Mouse (Mus musculus) cerebellum, postnatal 36 days (tissue): ENCODE measurements around the gene Plac9b.
"Not testable (repeated sequence)": the region's sequence is repeated elsewhere in the genome, so short reads cannot be mapped to it uniquely, and the experiment has no call there.

Source experiments
- DNase-seq, 2 experiments: peaks; one replicate each; pipeline ENCODE4 v3.0.0; 2021 to 2022; ENCODE audit warnings: mixed read lengths in 2 of 2

The Plac9b gene

GRCm38 (mm10) chr14:26182380-26182779, at the start of gene Plac9b:
Plac9b (minus strand) TSS chr14:26182480.
- not testable (repeated sequence) for DNase-seq

- not testable (repeated sequence) for DNase-seq
Observed at GRCm38 (mm10) chr14:26216233-26217000, 34.1 kb upstream of the Plac9b start.

DNA sequence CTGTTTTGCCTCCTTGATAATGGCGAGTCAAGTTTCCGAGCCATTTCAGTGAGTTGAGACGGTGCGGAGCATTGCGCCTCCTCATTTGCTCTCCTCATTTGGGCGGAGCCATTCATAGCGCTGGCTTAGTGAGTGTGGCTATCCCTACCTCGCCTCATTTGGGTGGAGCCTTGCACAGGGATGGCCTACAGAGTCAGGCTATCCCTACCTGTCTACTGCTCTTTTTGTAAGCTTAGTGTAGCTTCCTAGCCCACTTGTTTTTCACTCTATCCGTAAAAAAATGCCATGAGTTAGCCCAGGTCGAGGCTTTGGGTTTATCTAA, 24.6 kb upstream of the Plac9b start, which contains the start of gene Tmem254b:
Tmem254b (minus strand) TSS at position 116 of the 322 bp plus-strand sequence.
- not testable (repeated sequence) for DNase-seq

DNA sequence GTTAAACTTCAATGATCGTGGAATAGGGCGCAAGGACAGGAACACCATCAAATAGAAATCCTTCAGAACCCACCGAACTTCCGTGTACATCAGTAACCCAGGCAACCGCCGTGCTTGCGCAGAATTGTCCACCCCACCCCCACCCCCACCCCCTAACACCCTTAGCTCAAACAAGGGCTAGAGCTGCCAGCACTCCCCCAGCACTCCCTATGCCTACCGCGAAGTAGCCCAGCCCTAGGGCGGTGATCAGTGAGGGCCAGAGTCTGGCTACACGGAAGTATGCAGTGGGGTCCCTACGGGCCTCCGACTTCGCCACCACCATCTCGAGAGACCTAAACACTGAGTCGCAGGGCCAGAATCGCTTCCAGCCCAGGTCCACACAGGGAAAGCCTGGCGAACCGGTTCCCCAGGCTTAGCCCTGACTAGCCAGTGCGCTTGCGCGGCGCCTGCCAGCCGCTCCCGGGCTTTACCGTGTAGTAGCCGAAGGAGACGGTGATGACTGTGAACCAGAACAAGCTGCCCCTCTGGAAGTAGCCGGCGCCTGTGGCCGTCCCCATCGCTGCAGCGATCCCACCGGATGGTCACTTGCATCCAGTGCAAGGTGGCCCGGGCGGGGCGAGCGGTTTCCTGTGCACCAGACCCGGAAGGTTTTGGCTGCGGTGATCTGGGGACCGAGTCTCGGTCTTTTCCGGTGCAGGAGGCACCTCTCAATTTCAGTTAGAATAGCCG, 24.1 kb upstream of the Plac9b start:
- DNase-seq, result not testable (repeated sequence)

DNA sequence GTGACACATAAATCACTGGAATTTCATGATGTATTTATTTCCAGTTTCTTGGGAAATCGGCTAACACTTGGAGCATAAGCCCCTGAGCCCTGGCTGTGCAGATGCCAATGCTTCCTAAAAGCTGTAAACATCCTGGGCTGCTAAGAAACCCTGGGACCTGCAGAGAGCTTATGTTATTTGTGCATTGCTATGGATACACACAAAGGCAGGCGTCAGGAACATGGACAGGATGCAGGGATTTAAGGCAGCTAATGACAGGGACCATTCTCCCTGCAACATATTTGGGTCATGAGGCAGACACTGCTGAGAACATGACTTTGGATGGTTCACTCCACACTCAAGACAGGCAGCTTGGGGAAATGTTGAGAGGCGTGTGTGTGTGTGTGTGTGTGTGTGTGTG, 15.6 kb upstream of the Plac9b start:
- not testable (repeated sequence) for DNase-seq

DNA sequence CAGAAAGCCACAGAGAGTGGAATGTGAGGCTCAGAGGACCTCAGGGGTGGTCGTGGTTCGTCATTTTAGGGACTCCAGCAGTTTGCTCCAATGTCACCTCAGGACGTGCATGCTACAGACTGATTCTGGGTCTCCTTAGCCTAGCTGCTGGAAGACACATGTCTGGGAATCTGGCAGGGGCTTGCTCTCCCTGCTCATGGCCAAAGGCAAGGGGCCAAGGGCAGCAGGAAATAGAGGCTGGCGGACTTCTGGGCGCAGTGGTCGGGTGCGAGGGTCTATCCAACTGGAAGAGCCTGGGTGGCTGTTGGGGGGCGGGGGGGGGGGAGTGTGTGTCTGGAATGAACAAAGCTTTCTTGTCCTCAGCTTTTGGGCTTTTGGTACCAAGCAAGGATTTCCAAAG, 6.1 kb upstream of the Plac9b start:
- DNase-seq, result not testable (repeated sequence)

DNA sequence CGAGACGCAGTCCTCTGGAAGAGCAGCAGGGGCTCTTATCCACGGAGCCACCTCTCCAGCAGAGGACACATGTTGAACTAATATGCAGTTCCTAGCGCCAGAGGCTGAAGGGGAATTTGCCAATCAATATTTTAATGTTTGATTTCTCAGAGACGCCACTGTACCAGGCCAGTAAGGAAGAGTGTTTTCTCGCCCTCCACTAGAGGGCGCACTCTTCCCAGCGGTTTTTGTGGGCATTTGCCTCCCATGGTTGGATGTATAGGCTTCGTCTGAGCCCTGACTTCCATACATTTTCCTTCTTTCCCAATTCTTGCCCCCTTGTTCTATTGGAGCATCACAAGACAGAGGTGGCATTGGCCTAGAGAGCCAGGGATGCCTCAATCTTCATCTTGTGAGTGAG, 4.4 kb upstream of the Plac9b start:
- not testable (repeated sequence) for DNase-seq

- not testable (repeated sequence) for DNase-seq
Observed at GRCm38 (mm10) chr14:26181660-26182059, 620 bp downstream of the Plac9b start.

DNA sequence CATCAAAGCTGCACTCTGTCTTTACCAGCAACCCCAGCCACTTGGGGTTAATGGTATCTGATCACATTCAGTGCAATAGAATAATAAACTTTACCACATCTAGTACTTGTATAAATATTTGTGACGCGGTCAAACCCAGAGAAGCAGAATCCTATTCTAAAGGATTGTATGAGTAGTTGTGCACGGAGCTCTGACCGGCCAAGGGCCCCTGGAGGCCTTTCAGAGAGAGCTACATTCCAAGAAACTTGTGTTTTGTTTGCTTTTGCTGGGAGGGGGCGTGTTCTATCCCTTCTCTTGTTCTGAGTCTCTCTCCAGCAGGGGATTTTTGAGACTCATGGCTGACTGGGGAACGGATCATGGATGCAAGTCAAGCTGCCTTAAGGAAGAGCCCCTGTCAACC, 7.3 kb downstream of the Plac9b start:
- not testable (repeated sequence) for DNase-seq

DNA sequence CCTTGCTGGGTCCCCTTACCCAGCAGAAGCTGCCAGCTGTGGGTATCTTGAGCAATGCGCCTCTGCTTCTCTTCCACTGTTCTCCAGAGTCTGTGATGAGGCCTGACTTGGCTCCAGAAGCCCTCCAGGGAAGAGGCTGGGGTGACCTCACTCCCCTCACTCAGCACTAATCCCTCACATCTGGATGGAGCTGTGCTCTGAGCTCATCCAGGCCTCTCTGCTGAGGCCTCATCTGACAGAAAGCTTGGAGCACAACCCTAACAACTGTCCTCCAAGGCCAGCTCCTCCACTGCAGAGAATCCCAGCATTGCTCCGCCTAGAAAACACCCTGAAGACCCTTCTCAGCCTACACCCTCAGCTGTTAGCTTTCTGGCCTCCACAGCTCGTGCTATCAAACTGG, 8.3 kb downstream of the Plac9b start:
- DNase-seq, result not testable (repeated sequence)

DNA sequence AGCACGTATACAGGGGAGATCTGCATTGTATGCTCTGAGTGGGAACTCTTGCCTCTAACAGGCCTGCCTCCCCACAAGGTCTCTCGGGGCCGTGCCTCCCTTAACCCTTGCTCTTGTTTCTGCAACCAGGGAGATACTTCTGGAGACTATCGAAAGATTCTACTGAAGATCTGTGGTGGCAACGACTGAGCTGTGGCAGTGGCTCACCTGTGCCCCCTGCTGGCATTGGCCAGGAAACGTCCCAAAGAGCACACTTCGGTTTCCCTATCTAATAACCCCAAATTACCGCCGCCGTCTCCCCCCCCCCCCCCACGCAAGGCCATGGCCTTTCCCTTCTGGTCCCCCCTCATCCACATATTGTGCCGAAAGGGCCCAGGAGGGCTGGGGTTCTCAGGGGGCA, 17.0 kb downstream of the Plac9b start:
- not testable (repeated sequence) for DNase-seq

GRCm38 (mm10) chr14:26162423-26162822, 19.9 kb downstream of the Plac9b start:
- not testable (repeated sequence) for DNase-seq

DNA sequence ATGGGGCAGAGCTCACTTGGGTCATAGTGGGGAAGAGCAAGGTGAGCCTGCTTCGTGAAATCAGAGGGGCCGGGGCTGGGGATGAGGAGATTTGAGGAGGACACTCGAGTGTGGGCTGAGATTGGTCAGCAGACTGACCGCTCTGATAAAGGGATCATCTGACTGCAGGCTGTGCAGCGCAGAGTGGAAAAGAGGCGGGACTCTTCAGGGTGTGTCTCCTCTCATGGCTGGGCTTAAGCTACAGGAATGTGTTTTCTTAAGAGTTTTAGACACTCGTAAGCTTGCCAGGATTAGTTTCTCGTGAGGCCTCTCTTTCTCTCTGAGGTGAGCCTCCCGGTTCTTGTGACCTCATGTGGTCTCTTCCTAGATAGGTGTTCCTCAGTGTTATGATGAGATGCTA, 21.1 kb downstream of the Plac9b start:
- not testable (repeated sequence) for DNase-seq

GRCm38 (mm10) chr14:26156032-26156431, 26.2 kb downstream of the Plac9b start:
- not testable (repeated sequence) for DNase-seq

GRCm38 (mm10) chr14:26147095-26147494, 35.2 kb downstream of the Plac9b start:
- DNase-seq, result not testable (repeated sequence)

DNA sequence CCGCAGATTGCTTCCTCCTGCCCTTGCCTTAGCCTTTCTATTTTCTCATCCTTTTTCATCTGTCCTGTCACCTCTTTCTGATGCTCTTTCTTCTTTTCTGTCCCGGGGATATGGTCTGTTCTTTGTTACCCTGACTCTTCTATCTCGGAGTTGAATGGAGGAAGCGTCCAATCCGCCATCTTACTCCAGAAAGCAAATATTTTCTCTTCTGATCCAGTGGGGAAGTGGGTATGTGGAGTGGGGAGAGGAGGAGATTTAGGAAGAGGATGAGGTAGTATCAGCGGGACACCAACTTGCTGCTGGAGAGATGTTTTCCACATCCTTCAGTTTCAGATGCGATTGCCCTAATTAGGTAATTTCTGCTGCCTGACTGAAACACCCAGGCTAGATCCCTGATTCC, 63.2 kb downstream of the Plac9b start:
- not testable (repeated sequence) for DNase-seq

DNA sequence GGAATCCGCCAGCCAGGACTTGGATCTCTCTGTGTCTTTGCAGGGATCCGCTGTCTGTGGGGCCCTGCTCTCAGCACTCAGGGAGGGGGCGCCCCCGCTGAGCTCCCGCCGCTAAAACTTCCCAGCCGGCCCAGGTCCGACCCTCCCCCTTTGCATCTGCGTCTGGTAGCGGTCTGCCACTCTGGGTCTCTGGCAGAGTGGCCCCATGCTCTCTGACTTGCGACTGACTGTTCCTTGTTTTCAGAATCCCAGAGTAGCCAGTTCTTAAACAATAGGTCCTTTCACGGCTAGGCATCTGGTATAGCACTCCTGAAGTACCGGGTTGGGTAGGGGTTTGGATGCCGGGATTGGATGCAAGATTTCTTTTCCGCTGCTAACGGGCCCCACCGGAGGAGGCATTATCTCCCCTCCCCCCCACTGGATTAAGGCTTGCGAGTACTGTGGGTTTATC, 63.7 kb downstream of the Plac9b start:
- DNase-seq, result not testable (repeated sequence)

GRCm38 (mm10) chr14:26118150-26118549, 64.1 kb downstream of the Plac9b start, which contains the start of gene Duxbl2:
Duxbl2 (plus strand) TSS chr14:26118349.
- not testable (repeated sequence) for DNase-seq
